Mouse (Mus musculus) kidney, adult 8-10 months (tissue): Measurements from ENCODE around the gene Auts2.

Experiments used
- DNase-seq, 2 experiments: peaks; one replicate each; pipeline ENCODE4 v3.0.0; 2022

Auts2 gene

DNA sequence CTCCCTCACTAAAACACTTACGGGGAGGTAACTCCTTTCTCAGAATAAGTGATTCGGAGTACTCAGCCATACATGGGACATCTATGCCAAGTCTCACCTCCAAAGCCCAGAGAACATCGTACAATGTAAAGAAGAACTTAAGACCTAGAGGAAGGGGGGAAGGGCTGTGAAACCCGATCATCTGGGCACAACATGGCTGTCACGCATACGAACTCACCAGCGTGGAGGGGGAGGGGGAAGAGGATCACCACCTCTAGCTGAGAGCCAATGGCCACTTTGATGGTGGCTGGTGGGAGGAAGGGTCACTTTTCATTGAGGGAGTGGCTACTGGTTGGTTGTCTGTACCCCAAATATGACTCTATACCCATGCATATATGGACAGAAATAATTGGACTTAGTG lies 1053.3 kb downstream of the Auts2 start:
- no peak for DNase-seq

DNA sequence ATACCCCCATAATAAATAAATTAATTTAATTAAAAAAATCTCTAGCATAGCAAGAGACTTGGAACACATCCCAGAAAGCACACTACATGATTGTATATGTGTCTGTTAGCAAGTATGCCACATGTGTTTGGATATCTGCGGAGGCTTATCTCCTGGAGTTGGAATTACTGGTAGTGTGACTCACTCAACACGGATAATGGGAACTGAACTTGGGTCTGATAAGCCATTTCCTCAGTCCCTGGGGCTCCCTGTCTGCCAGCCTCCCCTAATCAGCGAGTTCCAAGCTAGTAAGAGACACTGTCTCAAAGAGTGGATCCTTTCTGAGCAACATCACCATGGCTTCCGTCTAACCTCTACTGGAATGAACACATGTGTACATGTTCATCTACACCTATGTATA lies 1056.6 kb downstream of the Auts2 start:
- DNase-seq = no peak

- no peak for DNase-seq
Observed at GRCm38 (mm10) chr5:131475278-131475677, 1067.9 kb downstream of the Auts2 start.

GRCm38 (mm10) chr5:131468609-131469008 lies 1074.5 kb downstream of the Auts2 start:
- DNase-seq = no peak

GRCm38 (mm10) chr5:131466131-131466530 lies 1077.0 kb downstream of the Auts2 start:
- peak; percentile 8 to 9 for DNase-seq

GRCm38 (mm10) chr5:131463402-131463801 lies 1079.7 kb downstream of the Auts2 start:
- no peak for DNase-seq

DNA sequence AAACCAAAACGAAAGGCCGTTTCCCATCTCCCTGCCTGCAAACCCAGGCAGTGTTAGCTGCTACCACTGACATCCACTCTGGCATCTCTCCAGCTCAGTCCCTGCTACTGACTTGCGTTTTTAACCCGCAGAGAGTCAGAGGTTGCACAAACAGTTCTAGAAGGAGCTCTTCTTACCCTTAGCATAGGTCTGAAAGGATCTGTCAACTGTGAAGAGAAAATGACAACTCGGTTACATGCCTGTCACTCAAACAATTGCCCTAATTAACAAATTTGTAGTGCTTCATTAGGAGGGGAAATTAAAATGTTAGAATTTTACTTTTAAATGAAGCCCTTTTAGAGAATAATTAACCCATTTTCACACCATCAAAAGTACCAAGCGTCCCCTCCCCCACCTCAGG lies 1083.2 kb downstream of the Auts2 start:
- no peak for DNase-seq

- no peak for DNase-seq
Observed at GRCm38 (mm10) chr5:131459549-131459948, 1083.6 kb downstream of the Auts2 start.

GRCm38 (mm10) chr5:131458700-131459099 lies 1084.4 kb downstream of the Auts2 start:
- no peak for DNase-seq

DNA sequence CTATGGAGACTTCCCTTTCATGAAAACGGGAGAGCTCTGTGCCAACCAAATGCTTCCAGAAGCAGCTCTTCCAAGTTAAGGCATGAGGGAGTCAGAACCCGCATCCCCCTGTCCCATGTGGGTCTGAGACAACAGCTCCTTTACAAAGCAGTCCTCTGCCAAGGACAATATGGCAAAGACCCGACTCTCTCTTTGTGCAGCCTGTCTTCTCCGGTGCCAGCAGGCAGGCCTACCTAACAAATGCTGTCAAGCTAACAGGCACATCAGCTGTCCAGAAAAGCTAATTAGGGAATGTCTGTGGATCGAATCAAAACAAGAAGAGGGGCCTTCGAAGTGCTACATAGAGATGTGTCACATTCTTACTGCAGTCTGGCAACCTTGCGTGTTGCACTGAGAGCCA lies 1085.1 kb downstream of the Auts2 start:
- DNase-seq = no peak

GRCm38 (mm10) chr5:131449181-131449868 lies 1093.8 kb downstream of the Auts2 start:
- no peak for DNase-seq

GRCm38 (mm10) chr5:131435239-131435876 lies 1107.8 kb downstream of the Auts2 start:
- no peak for DNase-seq

- no peak for DNase-seq
Observed at GRCm38 (mm10) chr5:131433291-131433690, 1109.9 kb downstream of the Auts2 start.

DNA sequence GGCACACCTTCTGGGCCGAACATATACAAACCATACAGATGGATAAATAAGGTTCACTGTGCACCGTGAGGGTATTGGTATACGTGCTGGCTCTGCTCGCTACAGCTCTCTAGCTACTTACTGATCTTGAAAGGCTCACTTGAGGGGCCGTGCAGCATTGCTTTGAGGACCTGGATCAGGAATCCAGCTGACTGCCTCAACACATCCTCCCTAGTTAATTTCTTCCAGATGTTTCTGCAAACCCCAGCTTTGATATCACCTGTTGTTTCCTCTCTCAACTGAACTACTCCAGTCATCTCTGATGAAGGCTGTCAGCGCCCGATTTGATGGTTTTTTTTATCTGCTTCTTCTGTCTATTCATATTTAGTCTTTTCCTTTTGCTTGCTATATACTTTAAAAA lies 1111.2 kb downstream of the Auts2 start:
- no peak for DNase-seq

DNA sequence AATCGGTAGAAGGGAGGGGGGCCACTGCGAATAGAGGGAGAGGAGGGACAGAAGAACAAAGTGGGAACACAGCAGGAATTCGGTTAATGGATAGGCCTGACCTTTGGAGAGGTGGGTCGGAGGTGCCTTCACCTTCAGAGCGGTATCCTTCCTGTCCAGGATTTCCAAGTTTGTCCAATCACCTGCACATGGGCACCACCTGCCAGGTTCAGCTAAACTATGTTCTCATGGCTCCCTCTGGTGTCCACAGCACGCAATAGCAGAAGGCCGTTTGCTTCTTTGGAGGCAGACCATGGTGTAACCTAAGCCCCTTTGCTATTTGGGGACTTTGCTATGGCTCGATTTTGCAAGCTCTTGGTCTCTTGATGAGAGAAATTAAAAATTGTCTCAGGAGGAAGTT lies 1113.0 kb downstream of the Auts2 start:
- DNase-seq = peak; percentile 33 to 61

GRCm38 (mm10) chr5:131429563-131429962 lies 1113.6 kb downstream of the Auts2 start:
- no peak for DNase-seq

DNA sequence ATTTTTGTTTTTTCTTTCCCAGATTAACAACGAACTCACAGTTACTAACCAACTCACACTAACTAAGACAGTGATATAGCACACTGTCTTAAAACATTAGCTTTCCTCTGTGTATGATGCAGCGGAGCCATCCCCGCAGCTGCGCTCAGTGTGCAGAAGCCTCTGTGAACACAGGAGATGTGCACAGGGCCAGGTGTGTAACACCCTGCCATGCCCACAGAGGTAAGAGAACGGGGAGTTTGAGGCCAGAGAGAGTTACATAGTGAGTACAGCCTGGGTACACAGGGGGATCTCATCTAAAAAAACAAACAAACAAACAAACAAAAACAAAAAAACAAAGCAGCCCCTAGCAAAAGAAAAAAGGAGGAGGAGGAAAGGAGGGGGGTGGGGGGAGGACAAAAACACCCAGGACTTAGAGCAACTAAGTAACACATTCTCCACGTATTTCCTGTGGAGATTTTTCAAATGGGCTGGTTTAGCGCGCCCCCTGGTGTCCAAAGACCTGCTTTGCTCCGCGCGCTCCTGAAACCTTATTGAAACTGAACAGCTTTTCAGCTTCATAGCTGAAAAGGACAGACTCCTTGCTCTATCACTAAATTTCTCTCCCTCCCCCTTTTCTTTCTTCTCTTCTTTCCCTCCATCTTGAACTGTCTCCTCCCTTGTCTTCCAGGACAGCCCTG lies 1115.3 kb downstream of the Auts2 start:
- peak; percentile 19 to 65 for DNase-seq

GRCm38 (mm10) chr5:131422737-131423136 lies 1120.4 kb downstream of the Auts2 start:
- DNase-seq = no peak

DNA sequence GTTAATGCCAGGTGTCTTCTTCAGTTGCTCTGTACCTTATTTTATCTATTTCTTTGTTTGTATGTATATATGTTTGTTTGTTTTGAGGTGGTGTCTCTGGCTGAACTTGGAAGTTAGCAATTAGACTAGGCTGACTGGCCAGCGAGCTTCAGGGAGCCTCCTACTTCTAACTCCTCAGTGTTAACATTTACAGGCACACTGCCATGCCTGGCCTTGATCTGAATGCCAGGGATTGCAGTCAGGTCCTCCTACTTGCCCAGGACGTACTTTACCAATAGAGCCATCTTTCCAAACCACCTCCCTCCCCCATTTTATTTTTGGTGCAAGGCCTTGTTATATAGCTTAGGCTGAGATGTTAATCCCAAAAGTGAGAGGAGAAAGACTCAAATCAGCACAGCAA lies 1122.7 kb downstream of the Auts2 start:
- DNase-seq = no peak

GRCm38 (mm10) chr5:131415902-131416545 lies 1127.1 kb downstream of the Auts2 start:
- DNase-seq = no peak

DNA sequence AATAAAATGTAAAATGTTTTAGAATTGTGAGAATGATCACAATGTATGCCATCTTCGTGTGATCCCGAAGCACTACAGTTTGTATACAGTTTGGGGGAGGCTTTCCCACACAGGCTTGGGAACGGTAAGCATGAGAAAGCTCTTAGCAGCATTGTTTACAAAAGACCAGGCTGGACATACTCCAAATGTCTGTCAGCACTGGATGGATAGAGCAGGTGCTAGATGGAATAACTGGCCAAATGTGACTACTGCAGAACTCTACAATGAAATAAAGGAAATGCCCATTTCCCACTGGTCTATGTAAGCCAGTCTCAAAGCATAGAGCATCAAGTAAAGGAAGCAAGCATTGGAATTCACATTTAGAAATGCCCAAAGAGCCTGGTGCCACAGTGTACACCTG lies 1144.9 kb downstream of the Auts2 start:
- no peak for DNase-seq

- DNase-seq = no peak
Observed at GRCm38 (mm10) chr5:131395756-131396155, 1147.4 kb downstream of the Auts2 start.
